ENCODE assay signal across 10 mouse cellular contexts in the genomic region with DNA sequence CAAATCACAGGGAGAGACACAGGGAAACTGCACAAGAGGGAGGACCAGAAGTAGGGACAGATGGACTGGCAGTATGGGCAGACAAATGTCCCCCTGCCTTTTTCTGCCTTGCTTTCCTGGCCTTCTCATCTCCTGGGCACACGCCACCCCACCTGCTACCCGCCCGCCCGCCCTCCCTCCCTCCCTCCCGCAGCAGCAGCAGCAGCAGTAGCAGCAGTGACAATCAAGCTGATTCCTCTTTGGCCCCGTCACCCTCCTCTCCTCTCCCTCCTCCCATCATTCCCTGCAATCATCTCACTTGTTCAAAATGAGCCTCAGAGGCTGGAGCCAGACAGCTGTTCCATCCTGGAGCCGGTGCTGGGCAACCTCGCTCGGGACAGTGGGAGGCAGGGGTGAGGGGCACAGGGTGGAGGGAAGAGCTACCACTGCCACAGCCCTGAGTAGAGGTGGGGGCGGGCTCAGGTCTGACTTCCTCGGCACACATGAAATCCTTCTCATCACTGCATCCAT. TPM values are rescaled to one million over a fixed set of nuclear protein-coding genes. Genes with fewer than 3 reads are reported as not detected.
DNase-seq lines count a peak whose midpoint lies in the region; ATAC-seq and TF ChIP-seq lines count a peak whose summit lies in the region.
"Had no signal": no experiment of that assay in that cellular context is flagged by ENCODE, and none has a peak within 500 bp of the region (broad histone marks: within the 10 kb centered on the region; RNA-seq: fewer than 3 reads in every experiment).

No protein-coding gene starts in this region.

- 39% methylated on average over 6 of the region's 11 CpGs for WGBS in embryonic facial prominence, embryonic 12.5 days
- WGBS in hindbrain, embryonic 11.5 days, result 56% methylated on average over 3 of the region's 11 CpGs
- WGBS in midbrain, postnatal 0 days, result 15% methylated on average over 10 of the region's 11 CpGs
- whole genome bisulfite sequencing in heart, embryonic 10.5 days, result 43% methylated on average over 11 of the region's 11 CpGs

- no peaks in the 10 kb centered on the region for H3K4me1 ChIP-seq in embryonic facial prominence, embryonic 12.5 days
- H3K4me1 ChIP-seq in hindbrain, embryonic 11.5 days (replicated peaks; ENCODE audit: control insufficient read depth, insufficient read depth, low read length), result peaks cover 4% of the 10 kb centered on the region
- 0 out of 2 replicates have a peak, but pooled peaks cover 2% of the 10 kb centered on the region for H3K4me1 ChIP-seq in midbrain, postnatal 0 days (ENCODE audit: insufficient read depth, low read length)
- 0 out of 2 replicates have a peak, but pooled peaks cover 5% of the 10 kb centered on the region for H3K4me1 ChIP-seq in heart, embryonic 10.5 days

- TF ChIP-seq CTCF in midbrain, postnatal 0 days (IDR thresholded peaks at IDR 0.05), result no peak

- no peak overlapping the region for H3K4me2 ChIP-seq in embryonic facial prominence, embryonic 12.5 days (replicated peaks)
- no peak overlapping the region for H3K4me2 ChIP-seq in hindbrain, embryonic 11.5 days (replicated peaks; ENCODE audit: low read depth, low read length)
- no peak overlapping the region for H3K4me2 ChIP-seq in midbrain, postnatal 0 days (ENCODE audit: low read depth, low read length, poor library complexity, severe bottlenecking)

- H3K9me3 ChIP-seq in embryonic facial prominence, embryonic 12.5 days, result 0 out of 2 replicates have a peak, but pooled peaks cover 4% of the 10 kb centered on the region
- H3K9me3 ChIP-seq in hindbrain, embryonic 11.5 days (ENCODE audit: control insufficient read depth, low read length), result no peaks in the 10 kb centered on the region
- no peaks in the 10 kb centered on the region for H3K9me3 ChIP-seq in midbrain, postnatal 0 days (ENCODE audit: low read length)
- H3K9me3 ChIP-seq in heart, embryonic 10.5 days, result no peaks in the 10 kb centered on the region

- H3K9ac ChIP-seq in embryonic facial prominence, embryonic 12.5 days, result no peak overlapping the region
- H3K9ac ChIP-seq in hindbrain, embryonic 11.5 days (ENCODE audit: low read depth, low read length), result 0 out of 2 replicates have a peak overlapping the region, but pooled peaks have one; percentile 19
- no peak overlapping the region for H3K9ac ChIP-seq in midbrain, postnatal 0 days (replicated peaks; ENCODE audit: low read length, poor library complexity, severe bottlenecking)

- no peaks in the 10 kb centered on the region for H3K36me3 ChIP-seq in embryonic facial prominence, embryonic 12.5 days
- H3K36me3 ChIP-seq in hindbrain, embryonic 11.5 days (ENCODE audit: control insufficient read depth, insufficient read depth, low read length), result no peaks in the 10 kb centered on the region
- no peaks in the 10 kb centered on the region; the same call in 1 of the 2 replicates for H3K36me3 ChIP-seq in midbrain, postnatal 0 days (ENCODE audit: insufficient read depth, low read length)
- no peaks in the 10 kb centered on the region for H3K36me3 ChIP-seq in heart, embryonic 10.5 days

- H3K27ac ChIP-seq in embryonic facial prominence, embryonic 12.5 days, result no peak overlapping the region
- H3K27ac ChIP-seq in hindbrain, embryonic 11.5 days (ENCODE audit: low read depth, low read length), result peak overlapping the region; percentile 85
- H3K27ac ChIP-seq in midbrain, postnatal 0 days (ENCODE audit: low read depth, low read length), result no peak overlapping the region
- H3K27ac ChIP-seq in heart, embryonic 10.5 days, result no peak overlapping the region

- 0 out of 2 replicates have a peak, but pooled peaks have one; percentile 64 for ATAC-seq in embryonic facial prominence, embryonic 12.5 days (ENCODE audit: insufficient number of reproducible peaks, insufficient read depth, low FRiP score, low TSS enrichment)
- peak; percentile 89 for ATAC-seq in hindbrain, embryonic 11.5 days (ENCODE audit: low FRiP score)
- ATAC-seq in midbrain, postnatal 0 days (ENCODE audit: low FRiP score), result peak; percentile 50

- peak; percentile 47 to 61 for DNase-seq in layer of hippocampus, postnatal 10 days (ENCODE audit: low spot score in 2 of 2)
- DNase-seq in layer of hippocampus, adult 18-20 months (ENCODE audit: low spot score in 2 of 2), result no peak
- DNase-seq in hindbrain, embryonic 11.5 days (ENCODE audit: low spot score), result peak; percentile 46
- peak; percentile 44 for DNase-seq in midbrain, postnatal 0 days (ENCODE audit: low spot score)
- no peak for DNase-seq in c-Kit-positive CD71-positive TER-119-positive erythroid progenitor cells, embryonic 14.5 days (ENCODE audit: low spot score)
- DNase-seq in heart, embryonic 10.5 days (ENCODE audit: low spot score), result no peak
- DNase-seq in heart, adult 8-10 months (ENCODE audit: low spot score), result no peak
- DNase-seq: kidney, postnatal 25 days; lung, postnatal 10 days had no signal

- H3K4me3 ChIP-seq in embryonic facial prominence, embryonic 12.5 days, result no peak overlapping the region
- no peak overlapping the region for H3K4me3 ChIP-seq in hindbrain, embryonic 11.5 days (ENCODE audit: low read depth, low read length)
- H3K4me3 ChIP-seq in midbrain, postnatal 0 days (ENCODE audit: low read depth, low read length), result no peak overlapping the region
- no peak overlapping the region for H3K4me3 ChIP-seq in heart, embryonic 10.5 days

- H3K27me3 ChIP-seq in embryonic facial prominence, embryonic 12.5 days, result no peaks in the 10 kb centered on the region
- H3K27me3 ChIP-seq in hindbrain, embryonic 11.5 days (ENCODE audit: control insufficient read depth, insufficient read depth, low read length), result no peaks in the 10 kb centered on the region
- H3K27me3 ChIP-seq in midbrain, postnatal 0 days (ENCODE audit: insufficient read depth, low read length), result no peaks in the 10 kb centered on the region
- H3K27me3 ChIP-seq in heart, embryonic 10.5 days (ENCODE audit: insufficient read depth, poor library complexity, severe bottlenecking), result peaks cover 9% of the 10 kb centered on the region; the same call in 1 of the 2 replicates

RNA-seq across cellular contexts. Expression of gene Olfm2, which starts 32.6 kb away (rescaled TPM):
- total RNA-seq in layer of hippocampus, postnatal 10 days (2021), result 100 to 1,000 TPM; 123 to 138 TPM
- 10 to 100 TPM; 32.0 to 38.5 TPM for total RNA-seq in layer of hippocampus, adult 18-20 months (2021)
- 9.5 and 10.4 TPM in 2 replicates for polyA plus RNA-seq in embryonic facial prominence, embryonic 12.5 days (2016; fragmentation: Nextera tagmentation; extraction: Ambion mirVana)
- polyA plus RNA-seq in hindbrain, embryonic 11.5 days (2014; fragmentation: Nextera tagmentation; extraction: Ambion mirVana), result 64.4 and 65.1 TPM in 2 replicates
- total RNA-seq in midbrain, postnatal 0 days (2014; rRNA removed), result 301 and 342 TPM in 2 replicates
- polyA plus RNA-seq in midbrain, postnatal 0 days (2015; fragmentation: Nextera tagmentation; extraction: Ambion mirVana), result 245 and 273 TPM in 2 replicates
- polyA plus RNA-seq in heart, embryonic 10.5 days (2016; fragmentation: Nextera tagmentation; extraction: Ambion mirVana), result 1.3 and 3.2 TPM in 2 replicates
- under 1 TPM in 3 of 4 experiments, not detected in 1; 0.16 to 0.22 (median 0.22) TPM for total RNA-seq in heart, adult 8-10 months (2022)

Comparison
In these comparisons a context has a peak if more than half of its experiments do, and no peak if none do; other contexts are left out.
1. DNase-seq: peak in layer of hippocampus, postnatal 10 days (2 of 2), hindbrain, embryonic 11.5 days (single experiment) and midbrain, postnatal 0 days (single experiment); none in layer of hippocampus, adult 18-20 months (0 of 2), c-Kit-positive CD71-positive TER-119-positive erythroid progenitor cells, embryonic 14.5 days (single experiment), heart, embryonic 10.5 days (single experiment) and heart, adult 8-10 months (single experiment).
2. RNA of gene Olfm2, which starts 32.6 kb away (total RNA-seq): 301 to 342 TPM in midbrain, postnatal 0 days, 123 to 138 TPM in layer of hippocampus, postnatal 10 days and 32.0 to 38.5 TPM in layer of hippocampus, adult 18-20 months; 0.16 to 0.22 TPM in heart, adult 8-10 months; every median in the first group is over 10 times any median in the second.
3. Peak in every context shown above with its lines, with median percentiles within 50 percentile points of each other: ATAC-seq.